Mouse (Mus musculus) limb, embryonic 12.5 days (tissue): Measurements from ENCODE around the gene Mpnd. TPM values are rescaled to one million over a fixed set of nuclear protein-coding genes. Genes with fewer than 3 reads are reported as not detected.

ENCODE experiments used
- ATAC-seq: fragments of 200-750 bp; cut with Nextera tagmentation; 2 replicates; pipeline ENCODE4 v1.8.0; 2017; ENCODE audit warnings: low read depth, moderate TSS enrichment; ENCODE audit not compliant: insufficient number of reproducible peaks, insufficient read depth, low FRiP score, low TSS enrichment
- H3K27ac ChIP-seq: fragments of 300-500 bp; sonication (generic); 2 replicates; pipeline ENCODE4 v1.5.1; 2016; ENCODE audit warnings: mild to moderate bottlenecking, moderate library complexity
- H3K27me3 ChIP-seq: fragments of 300-500 bp; sonication (generic); 2 replicates; pipeline ENCODE4 v1.6.1; 2016; ENCODE audit warnings: mild to moderate bottlenecking, moderate library complexity
- H3K36me3 ChIP-seq: fragments of 300-500 bp; sonication (generic); 2 replicates; pipeline ENCODE4 v1.6.1; 2016; ENCODE audit warnings: mild to moderate bottlenecking, moderate library complexity
- H3K4me1 ChIP-seq: fragments of 300-500 bp; sonication (generic); replicated peaks from 2 replicates; pipeline ENCODE4 v1.6.1; 2016
- H3K4me2 ChIP-seq: fragments of 300-500 bp; sonication (generic); 2 replicates; pipeline ENCODE4 v1.6.1; 2016; ENCODE audit warnings: mild to moderate bottlenecking, moderate library complexity
- H3K4me3 ChIP-seq: fragments of 300-500 bp; sonication (generic); replicated peaks from 2 replicates; pipeline ENCODE4 v1.5.1; 2016; ENCODE audit warnings: mild to moderate bottlenecking
- H3K9ac ChIP-seq: fragments of 300-500 bp; sonication (generic); replicated peaks from 2 replicates; pipeline ENCODE4 v1.6.1; 2016; ENCODE audit warnings: mild to moderate bottlenecking, moderate library complexity
- H3K9me3 ChIP-seq: fragments of 300-500 bp; sonication (generic); 2 replicates; pipeline ENCODE4 v1.6.1; 2016; ENCODE audit warnings: mild to moderate bottlenecking, moderate library complexity
- WGBS: fragments of 180-500 bp; shearing (Covaris S2); methylation state at CpG from one replicate; pipeline ENCODE4 v1.1.7; 2016; 5-methylcytosine and 5-hydroxymethylcytosine counted together
- polyA plus RNA-seq: library from polyadenylated mRNA; unstranded; fragments of >200 nt; fragmentation: Nextera tagmentation; extraction: Ambion mirVana; gene quantifications from 2 replicates; pipeline ENCODE4 v1.2.1, GENCODE M21; 2016

The Mpnd gene
- polyA plus RNA-seq, 1 experiment from 2014 or later, result 169 TPM

GRCm38 (mm10) chr17:55963171-55963570 is 42.3 kb upstream of the Mpnd start:
- H3K27me3 ChIP-seq, result no peaks in the 10 kb centered on the region
- no peaks in the 10 kb centered on the region for H3K9me3 ChIP-seq
- no peak overlapping the region for H3K4me2 ChIP-seq
- ATAC-seq, result no peak
- 82% methylated on average over 14 of the region's 14 CpGs for WGBS
- H3K36me3 ChIP-seq, result peaks cover 71% of the 10 kb centered on the region
- no peak overlapping the region for H3K27ac ChIP-seq
- H3K9ac ChIP-seq, result no peak overlapping the region
- H3K4me3 ChIP-seq, result no peak overlapping the region
- peaks cover 9% of the 10 kb centered on the region for H3K4me1 ChIP-seq

- Histone ChIP-seq H3K4me3 (no peak overlapping the region), H3K4me1 (peaks cover 5% of the 10 kb centered on the region), H3K9me3 (no peaks in the 10 kb centered on the region), H3K36me3 (peaks cover 75% of the 10 kb centered on the region), H3K27ac (no peak overlapping the region), H3K9ac (no peak overlapping the region), H3K27me3 (no peaks in the 10 kb centered on the region), H3K4me2 (no peak overlapping the region)
- WGBS, result 90% methylated on average over 10 of the region's 10 CpGs
- no peak for ATAC-seq
Observed at GRCm38 (mm10) chr17:55964496-55964895, 41.0 kb upstream of the Mpnd start.

GRCm38 (mm10) chr17:55964996-55965395 is 40.5 kb upstream of the Mpnd start:
- H3K4me2 ChIP-seq, result no peak overlapping the region
- H3K36me3 ChIP-seq, result peaks cover 75% of the 10 kb centered on the region
- 81% methylated on average over 9 of the region's 9 CpGs for WGBS
- no peaks in the 10 kb centered on the region for H3K9me3 ChIP-seq
- H3K27ac ChIP-seq, result no peak overlapping the region
- H3K9ac ChIP-seq, result no peak overlapping the region
- no peak overlapping the region for H3K4me3 ChIP-seq
- no peaks in the 10 kb centered on the region for H3K27me3 ChIP-seq
- H3K4me1 ChIP-seq, result no peaks in the 10 kb centered on the region; the same call in 1 of the 2 replicates
- no peak for ATAC-seq

GRCm38 (mm10) chr17:55967186-55967585 is 38.3 kb upstream of the Mpnd start:
- 93% methylated on average over 4 of the region's 4 CpGs for WGBS
- Histone ChIP-seq H3K4me3 (no peak overlapping the region), H3K4me2 (no peak overlapping the region), H3K27ac (no peak overlapping the region), H3K9ac (no peak overlapping the region), H3K9me3 (no peaks in the 10 kb centered on the region), H3K4me1 (peaks cover 12% of the 10 kb centered on the region), H3K27me3 (peaks cover 5% of the 10 kb centered on the region; the same call in 1 of the 2 replicates), H3K36me3 (peaks cover 59% of the 10 kb centered on the region)
- no peak for ATAC-seq

GRCm38 (mm10) chr17:55968210-55968609 is 37.3 kb upstream of the Mpnd start:
- 69% methylated on average over 7 of the region's 7 CpGs for WGBS

GRCm38 (mm10) chr17:55969560-55969959 is 36.0 kb upstream of the Mpnd start:
- Histone ChIP-seq H3K27me3 (peaks cover 5% of the 10 kb centered on the region; the same call in 1 of the 2 replicates), H3K4me1 (peaks cover 12% of the 10 kb centered on the region), H3K9me3 (no peaks in the 10 kb centered on the region), H3K4me3 (peak overlapping the region; percentile 63), H3K27ac (no peak overlapping the region), H3K9ac (no peak overlapping the region), H3K36me3 (peaks cover 55% of the 10 kb centered on the region), H3K4me2 (peak overlapping the region; percentile 83)
- 53% methylated on average over 14 of the region's 14 CpGs for WGBS
- no peak for ATAC-seq

More at GRCm38 (mm10) chr17:55968210-55968609, 37.3 kb upstream of the Mpnd start:
- no peak overlapping the region for H3K4me2 ChIP-seq
- peaks cover 57% of the 10 kb centered on the region for H3K36me3 ChIP-seq
- H3K4me3 ChIP-seq, result no peak overlapping the region
- H3K27me3 ChIP-seq, result peaks cover 5% of the 10 kb centered on the region; the same call in 1 of the 2 replicates
- ATAC-seq, result no peak
- no peaks in the 10 kb centered on the region for H3K9me3 ChIP-seq
- no peak overlapping the region for H3K9ac ChIP-seq
- peaks cover 12% of the 10 kb centered on the region for H3K4me1 ChIP-seq
- H3K27ac ChIP-seq, result no peak overlapping the region

GRCm38 (mm10) chr17:55969966-55970891 is 35.3 kb upstream of the Mpnd start, which contains the start of gene Shd:
Gene Shd (plus strand): TSS chr17:55970467.
- Histone ChIP-seq H3K4me2 (peak within 1 kb of the TSS; percentile 83), H3K9me3 (no peaks in the 10 kb centered on the region), H3K9ac (peak within 1 kb of the TSS; percentile 78), H3K36me3 (peaks cover 50% of the 10 kb centered on the region), H3K4me3 (peak within 1 kb of the TSS; percentile 63), H3K4me1 (peaks cover 12% of the 10 kb centered on the region), H3K27me3 (peaks cover 5% of the 10 kb centered on the region; the same call in 1 of the 2 replicates), H3K27ac (no peak within 1 kb of the TSS; the same call in 1 of the 2 replicates)
- WGBS, result 8% methylated on average over 55 of the region's 55 CpGs
- ATAC-seq, result no peak

- peak overlapping the region; percentile 83 for H3K4me2 ChIP-seq
- H3K36me3 ChIP-seq, result peaks cover 45% of the 10 kb centered on the region
- no peak overlapping the region for H3K27ac ChIP-seq
- peak overlapping the region; percentile 63 for H3K4me3 ChIP-seq
- ATAC-seq, result no peak
- peaks cover 5% of the 10 kb centered on the region; the same call in 1 of the 2 replicates for H3K27me3 ChIP-seq
- no peaks in the 10 kb centered on the region for H3K9me3 ChIP-seq
- peak overlapping the region; percentile 78; the same call in 1 of the 2 replicates for H3K9ac ChIP-seq
- WGBS, result 22% methylated on average over 22 of the region's 22 CpGs
- H3K4me1 ChIP-seq, result peaks cover 15% of the 10 kb centered on the region
Observed at GRCm38 (mm10) chr17:55971453-55971852, 34.1 kb upstream of the Mpnd start.

GRCm38 (mm10) chr17:55976255-55976862 is 29.2 kb upstream of the Mpnd start:
- H3K4me3 ChIP-seq, result no peak overlapping the region
- H3K9ac ChIP-seq, result no peak overlapping the region
- no peak overlapping the region for H3K27ac ChIP-seq
- WGBS, result 19% methylated on average over 13 of the region's 13 CpGs
- no peak overlapping the region for H3K4me2 ChIP-seq
- H3K9me3 ChIP-seq, result no peaks in the 10 kb centered on the region; the same call in 1 of the 2 replicates
- H3K36me3 ChIP-seq, result peaks cover 24% of the 10 kb centered on the region
- peaks cover 6% of the 10 kb centered on the region for H3K4me1 ChIP-seq
- H3K27me3 ChIP-seq, result peaks cover 2% of the 10 kb centered on the region; the same call in 1 of the 2 replicates
- ATAC-seq, result peak; percentile 43

- ATAC-seq, result no peak
- Histone ChIP-seq H3K4me3 (no peak overlapping the region), H3K9me3 (no peaks in the 10 kb centered on the region; the same call in 1 of the 2 replicates), H3K4me1 (0 out of 2 replicates have a peak, but pooled peaks cover 3% of the 10 kb centered on the region), H3K4me2 (no peak overlapping the region), H3K9ac (no peak overlapping the region), H3K27me3 (no peaks in the 10 kb centered on the region), H3K27ac (no peak overlapping the region), H3K36me3 (peaks cover 24% of the 10 kb centered on the region)
- WGBS, result 53% methylated on average over 3 of the region's 3 CpGs
Observed at GRCm38 (mm10) chr17:55977301-55977700, 28.2 kb upstream of the Mpnd start.
